Mouse (Mus musculus): ENCODE results near the gene Gsta3. TPM values are rescaled to one million over a fixed set of nuclear protein-coding genes. Genes with fewer than 3 reads are reported as not detected.
"Not testable (repeated sequence)": the region's sequence is repeated elsewhere in the genome, so short reads cannot be mapped to it uniquely, and the experiment has no call there.

Gene Gsta3
- polyA plus RNA-seq, 1 experiment from 2014 or later = 71.7 TPM

GRCm38 (mm10) chr1:21280306-21280705 is 39.9 kb downstream of the Gsta3 start:
- TF ChIP-seq EP300 (optimal IDR thresholded peaks at IDR 0.05) (no peak), CTCF (IDR thresholded peaks at IDR 0.05; ENCODE audit: low read depth) (no peak)
- ATAC-seq (ENCODE audit: low FRiP score, low TSS enrichment) (no peak), DNase-seq (ENCODE audit: low spot score) (no peak)
- Histone ChIP-seq H3K4me2 (replicated peaks; ENCODE audit: low read depth) (no peak overlapping the region), H3K27me3 (ENCODE audit: control insufficient read depth, insufficient read depth, low read length) (no peaks in the 10 kb centered on the region), H3K36me3 (ENCODE audit: control insufficient read depth, insufficient read depth, low read length) (no peaks in the 10 kb centered on the region), H3K27ac (replicated peaks) (no peak overlapping the region), H3K4me3 (ENCODE audit: low read depth, low read length) (no peak overlapping the region), H3K9me3 (ENCODE audit: control insufficient read depth, low read length) (no peaks in the 10 kb centered on the region), H3K9ac (ENCODE audit: low read length) (no peak overlapping the region), H3K4me1 (replicated peaks; ENCODE audit: control insufficient read depth, insufficient read depth) (no peaks in the 10 kb centered on the region)
- WGBS = 76% methylated on average over 2 of the region's 2 CpGs

- H3K9ac ChIP-seq (ENCODE audit: low read length); H3K4me1 ChIP-seq (replicated peaks; ENCODE audit: control insufficient read depth, insufficient read depth); H3K9me3 ChIP-seq (ENCODE audit: control insufficient read depth, low read length); H3K4me3 ChIP-seq (ENCODE audit: low read depth, low read length); H3K27ac ChIP-seq (replicated peaks); H3K36me3 ChIP-seq (ENCODE audit: control insufficient read depth, insufficient read depth, low read length); DNase-seq (ENCODE audit: low spot score); ATAC-seq (ENCODE audit: low FRiP score, low TSS enrichment); H3K27me3 ChIP-seq (ENCODE audit: control insufficient read depth, insufficient read depth, low read length); H3K4me2 ChIP-seq (replicated peaks; ENCODE audit: low read depth): not testable (repeated sequence)
- 94% methylated on average over 2 of the region's 2 CpGs for WGBS
Observed at GRCm38 (mm10) chr1:21284644-21285043, 44.3 kb downstream of the Gsta3 start.

- no peak overlapping the region for H3K4me2 ChIP-seq (replicated peaks; ENCODE audit: low read depth)
- no peak for ATAC-seq (ENCODE audit: low FRiP score, low TSS enrichment)
- no peak for TF ChIP-seq EP300 (optimal IDR thresholded peaks at IDR 0.05)
- no peak for TF ChIP-seq CTCF (IDR thresholded peaks at IDR 0.05; ENCODE audit: low read depth)
- no peak overlapping the region for H3K27ac ChIP-seq (replicated peaks)
- no peak overlapping the region for H3K9ac ChIP-seq (ENCODE audit: low read length)
- no peaks in the 10 kb centered on the region for H3K9me3 ChIP-seq (ENCODE audit: control insufficient read depth, low read length)
- 82% methylated on average over 4 of the region's 4 CpGs for WGBS
- H3K36me3 ChIP-seq (ENCODE audit: control insufficient read depth, insufficient read depth, low read length) = no peaks in the 10 kb centered on the region
- DNase-seq (ENCODE audit: low spot score) = no peak
- no peaks in the 10 kb centered on the region for H3K4me1 ChIP-seq (replicated peaks; ENCODE audit: control insufficient read depth, insufficient read depth)
- no peaks in the 10 kb centered on the region for H3K27me3 ChIP-seq (ENCODE audit: control insufficient read depth, insufficient read depth, low read length)
- H3K4me3 ChIP-seq (ENCODE audit: low read depth, low read length) = no peak overlapping the region
Observed at GRCm38 (mm10) chr1:21291394-21291793, 51.0 kb downstream of the Gsta3 start.

- DNase-seq (ENCODE audit: low spot score) (no peak), ATAC-seq (ENCODE audit: low FRiP score, low TSS enrichment) (no peak)
- Histone ChIP-seq H3K4me3 (ENCODE audit: low read depth, low read length) (no peak overlapping the region), H3K4me2 (replicated peaks; ENCODE audit: low read depth) (no peak overlapping the region), H3K27ac (replicated peaks) (no peak overlapping the region), H3K9ac (ENCODE audit: low read length) (no peak overlapping the region), H3K9me3 (ENCODE audit: control insufficient read depth, low read length) (no peaks in the 10 kb centered on the region), H3K36me3 (ENCODE audit: control insufficient read depth, insufficient read depth, low read length) (no peaks in the 10 kb centered on the region), H3K27me3 (ENCODE audit: control insufficient read depth, insufficient read depth, low read length) (no peaks in the 10 kb centered on the region), H3K4me1 (replicated peaks; ENCODE audit: control insufficient read depth, insufficient read depth) (no peaks in the 10 kb centered on the region)
- 44% methylated on average over 1 of the region's 1 CpGs for WGBS
- TF ChIP-seq CTCF (IDR thresholded peaks at IDR 0.05; ENCODE audit: low read depth) (no peak), EP300 (optimal IDR thresholded peaks at IDR 0.05) (no peak)
Observed at GRCm38 (mm10) chr1:21292590-21292989, 52.2 kb downstream of the Gsta3 start.

GRCm38 (mm10) chr1:21296169-21296568 is 55.8 kb downstream of the Gsta3 start:
- ATAC-seq (ENCODE audit: low FRiP score, low TSS enrichment) = no peak
- no peak overlapping the region for H3K4me2 ChIP-seq (replicated peaks; ENCODE audit: low read depth)
- H3K27me3 ChIP-seq (ENCODE audit: control insufficient read depth, insufficient read depth, low read length) = no peaks in the 10 kb centered on the region
- H3K9ac ChIP-seq (ENCODE audit: low read length) = no peak overlapping the region
- DNase-seq (ENCODE audit: low spot score) = no peak
- no peaks in the 10 kb centered on the region for H3K36me3 ChIP-seq (ENCODE audit: control insufficient read depth, insufficient read depth, low read length)
- no peaks in the 10 kb centered on the region for H3K9me3 ChIP-seq (ENCODE audit: control insufficient read depth, low read length)
- no peaks in the 10 kb centered on the region for H3K4me1 ChIP-seq (replicated peaks; ENCODE audit: control insufficient read depth, insufficient read depth)
- no peak for TF ChIP-seq CTCF (IDR thresholded peaks at IDR 0.05; ENCODE audit: low read depth)
- TF ChIP-seq EP300 (optimal IDR thresholded peaks at IDR 0.05) = no peak
- no peak overlapping the region for H3K27ac ChIP-seq (replicated peaks)
- H3K4me3 ChIP-seq (ENCODE audit: low read depth, low read length) = no peak overlapping the region
- 92% methylated on average over 1 of the region's 1 CpGs for WGBS

- Histone ChIP-seq H3K9ac (ENCODE audit: low read length) (no peak overlapping the region), H3K9me3 (ENCODE audit: control insufficient read depth, low read length) (no peaks in the 10 kb centered on the region), H3K4me3 (ENCODE audit: low read depth, low read length) (no peak overlapping the region), H3K27me3 (ENCODE audit: control insufficient read depth, insufficient read depth, low read length) (no peaks in the 10 kb centered on the region), H3K36me3 (ENCODE audit: control insufficient read depth, insufficient read depth, low read length) (no peaks in the 10 kb centered on the region), H3K27ac (replicated peaks) (no peak overlapping the region), H3K4me1 (replicated peaks; ENCODE audit: control insufficient read depth, insufficient read depth) (no peaks in the 10 kb centered on the region), H3K4me2 (replicated peaks; ENCODE audit: low read depth) (no peak overlapping the region)
- ATAC-seq (ENCODE audit: low FRiP score, low TSS enrichment) (no peak), DNase-seq (ENCODE audit: low spot score) (no peak)
- 97% methylated on average over 4 of the region's 4 CpGs for WGBS
- no peak for TF ChIP-seq EP300 (optimal IDR thresholded peaks at IDR 0.05)
- no peak for TF ChIP-seq CTCF (IDR thresholded peaks at IDR 0.05; ENCODE audit: low read depth)
Observed at GRCm38 (mm10) chr1:21298114-21298513, 57.7 kb downstream of the Gsta3 start.

All from stomach, postnatal 0 days (tissue).